Mouse (Mus musculus) ES-Bruce4 (cell line): Measurements from ENCODE around the gene Pi16. TPM values are rescaled to one million over a fixed set of nuclear protein-coding genes. Genes with fewer than 3 reads are reported as not detected.
A peak's percentile ranks its signal among the peaks of the same experiment; 100 is the strongest.

Experiments used
- H3K27ac ChIP-seq: 2 replicates; pipeline ENCODE4 v1.5.1; 2012; ENCODE audit warnings: low read length, inconsistent platforms; ENCODE audit not compliant: insufficient read depth
- H3K27me3 ChIP-seq: 2 replicates; pipeline ENCODE4 v1.6.1; 2012; ENCODE audit warnings: mild to moderate bottlenecking, low read length, inconsistent platforms; ENCODE audit not compliant: control insufficient read depth, poor library complexity, insufficient read depth, severe bottlenecking
- H3K36me3 ChIP-seq: 2 replicates; pipeline ENCODE4 v1.6.1; 2012; ENCODE audit warnings: inconsistent platforms, mild to moderate bottlenecking, low read length, moderate library complexity; ENCODE audit not compliant: control insufficient read depth, poor library complexity, insufficient read depth, severe bottlenecking
- H3K4me1 ChIP-seq: one replicate; pipeline ENCODE4 v1.8.1; 2011; ENCODE audit warnings: low read length; ENCODE audit not compliant: control insufficient read depth, insufficient read depth
- H3K4me3 ChIP-seq: 2 replicates; pipeline ENCODE4 v1.5.1; 2011; ENCODE audit warnings: low read depth, mild to moderate bottlenecking, low read length
- H3K9ac ChIP-seq: 2 replicates; pipeline ENCODE4 v1.6.1; 2012; ENCODE audit warnings: low read depth, mild to moderate bottlenecking, inconsistent platforms; ENCODE audit not compliant: poor library complexity, severe bottlenecking
- H3K9me3 ChIP-seq: replicated peaks from 2 replicates; pipeline ENCODE4 v1.6.1; 2012; ENCODE audit warnings: mild to moderate bottlenecking, low read length, inconsistent platforms; ENCODE audit not compliant: control insufficient read depth, poor library complexity, insufficient read depth, severe bottlenecking
- CTCF ChIP-seq: IDR thresholded peaks from one replicate; pipeline ENCODE4 v1.8.1; 2011; ENCODE audit warnings: low read depth, low read length
- EP300 ChIP-seq: IDR thresholded peaks from 2 replicates; pipeline ENCODE4 v1.6.1; 2011; ENCODE audit warnings: low read depth, low read length; ENCODE audit not compliant: insufficient read depth
- POLR2A ChIP-seq: IDR thresholded peaks from one replicate; pipeline ENCODE4 v1.8.1; 2011; ENCODE audit warnings: low read length; ENCODE audit not compliant: insufficient read depth
- polyA plus RNA-seq: library from polyadenylated mRNA; stranded (reverse); fragments of >200 nt; gene quantifications from 2 replicates; pipeline ENCODE4 v1.2.4, GENCODE M21; 2011; ENCODE audit warnings: low read depth; ENCODE audit not compliant: missing spikeins, insufficient read depth, insufficient read length

Pi16 gene
- polyA plus RNA-seq, 1 experiment, result 0.39 TPM

GRCm38 (mm10) chr17:29340406-29341261, 23.2 kb downstream of the Pi16 start:
- no peak overlapping the region for H3K4me3 ChIP-seq
- TF ChIP-seq EP300, result no peak
- TF ChIP-seq CTCF, result no peak
- TF ChIP-seq POLR2A, result no peak
- H3K27me3 ChIP-seq, result no peaks in the 10 kb centered on the region
- H3K9me3 ChIP-seq, result no peaks in the 10 kb centered on the region
- H3K4me1 ChIP-seq, result peaks cover 3% of the 10 kb centered on the region
- no peak overlapping the region for H3K27ac ChIP-seq
- H3K36me3 ChIP-seq, result 0 out of 2 replicates have a peak, but pooled peaks cover 2% of the 10 kb centered on the region
- no peak overlapping the region for H3K9ac ChIP-seq

GRCm38 (mm10) chr17:29341591-29342003, 24.1 kb downstream of the Pi16 start:
- Histone ChIP-seq H3K4me3 (no peak overlapping the region), H3K9ac (no peak overlapping the region), H3K27me3 (no peaks in the 10 kb centered on the region), H3K4me1 (peaks cover 3% of the 10 kb centered on the region), H3K27ac (no peak overlapping the region), H3K36me3 (0 out of 2 replicates have a peak, but pooled peaks cover 2% of the 10 kb centered on the region), H3K9me3 (no peaks in the 10 kb centered on the region)
- TF ChIP-seq CTCF (peak; percentile 13), EP300 (no peak; the same call in 1 of the 2 replicates), POLR2A (no peak)

GRCm38 (mm10) chr17:29342010-29342910, 24.8 kb downstream of the Pi16 start:
- H3K27ac ChIP-seq, result peak overlapping the region; percentile 43
- H3K27me3 ChIP-seq, result no peaks in the 10 kb centered on the region
- H3K4me3 ChIP-seq, result peak overlapping the region; percentile 1; the same call in 1 of the 2 replicates
- H3K4me1 ChIP-seq, result peaks cover 3% of the 10 kb centered on the region
- no peaks in the 10 kb centered on the region for H3K9me3 ChIP-seq
- TF ChIP-seq EP300 (no peak), POLR2A (no peak), CTCF (no peak)
- H3K36me3 ChIP-seq, result 0 out of 2 replicates have a peak, but pooled peaks cover 2% of the 10 kb centered on the region
- no peak overlapping the region for H3K9ac ChIP-seq

GRCm38 (mm10) chr17:29343241-29343640, 25.8 kb downstream of the Pi16 start:
- no peak overlapping the region for H3K27ac ChIP-seq
- H3K27me3 ChIP-seq, result no peaks in the 10 kb centered on the region
- H3K36me3 ChIP-seq, result 0 out of 2 replicates have a peak, but pooled peaks cover 2% of the 10 kb centered on the region
- no peak overlapping the region for H3K9ac ChIP-seq
- peaks cover 3% of the 10 kb centered on the region for H3K4me1 ChIP-seq
- no peak overlapping the region for H3K4me3 ChIP-seq
- TF ChIP-seq POLR2A (no peak), EP300 (no peak), CTCF (no peak)
- no peaks in the 10 kb centered on the region for H3K9me3 ChIP-seq

- Histone ChIP-seq H3K9ac (no peak overlapping the region), H3K9me3 (no peaks in the 10 kb centered on the region), H3K36me3 (0 out of 2 replicates have a peak, but pooled peaks cover 2% of the 10 kb centered on the region), H3K27me3 (no peaks in the 10 kb centered on the region), H3K4me1 (peaks cover 3% of the 10 kb centered on the region), H3K27ac (no peak overlapping the region), H3K4me3 (no peak overlapping the region)
- TF ChIP-seq CTCF (no peak), POLR2A (no peak), EP300 (no peak)
Observed at GRCm38 (mm10) chr17:29345272-29345671, 27.8 kb downstream of the Pi16 start.
